Mouse (Mus musculus): ENCODE measurements at regions not wholly inside any gene's neighbourhood (a gene's known extent, or its start where the extent isn't known, plus 50 kb on each side); places are given as distances from the start of the nearest gene placed in this dataset.

GRCm38 (mm10) chr3:70533593-70534321 lies 526.3 kb downstream of the Otol1 start:
- TF ChIP-seq CTCF (IDR thresholded peaks at IDR 0.05; ENCODE audit: borderline replicate concordance, insufficient read depth, low read depth, low read length) (no peak), POLR2A (IDR thresholded peaks at IDR 0.05; ENCODE audit: borderline replicate concordance, insufficient read depth, low read length) (no peak)
